Mouse (Mus musculus) forebrain, embryonic 16.5 days (tissue): ENCODE results near the gene Zc3h6. TPM values are rescaled to one million over a fixed set of nuclear protein-coding genes. Genes with fewer than 3 reads are reported as not detected.
A peak's percentile ranks its signal among the peaks of the same experiment; 100 is the strongest.

Experiments used
- ATAC-seq: fragments of 200-750 bp; cut with Nextera tagmentation; 2 replicates; pipeline ENCODE4 v1.8.0; 2017; ENCODE audit warnings: mild to moderate bottlenecking, moderate library complexity
- H3K27ac ChIP-seq: fragments of 300-500 bp; sonication (generic); 2 replicates; pipeline ENCODE4 v1.5.1; 2014; ENCODE audit warnings: low read length, control low read depth
- H3K27me3 ChIP-seq: fragments of 300-500 bp; sonication (generic); replicated peaks from 2 replicates; pipeline ENCODE4 v1.6.1; 2014; ENCODE audit warnings: low read length; ENCODE audit not compliant: control insufficient read depth, insufficient read depth
- H3K36me3 ChIP-seq: fragments of 300-500 bp; sonication (generic); 2 replicates; pipeline ENCODE4 v1.6.1; 2014; ENCODE audit not compliant: control insufficient read depth, insufficient read depth
- H3K4me1 ChIP-seq: fragments of 300-500 bp; sonication (generic); replicated peaks from 2 replicates; pipeline ENCODE4 v1.6.1; 2014; ENCODE audit warnings: low read length; ENCODE audit not compliant: control insufficient read depth, insufficient read depth
- H3K4me2 ChIP-seq: fragments of 300-500 bp; sonication (generic); 2 replicates; pipeline ENCODE4 v1.6.1; 2014; ENCODE audit warnings: mild to moderate bottlenecking, low read length, control low read depth
- H3K4me3 ChIP-seq: fragments of 300-500 bp; sonication (generic); replicated peaks from 2 replicates; pipeline ENCODE4 v1.5.1; 2014; ENCODE audit warnings: mild to moderate bottlenecking, low read length, control low read depth
- H3K9ac ChIP-seq: fragments of 300-500 bp; sonication (generic); replicated peaks from 2 replicates; pipeline ENCODE4 v1.6.1; 2014; ENCODE audit warnings: low read depth, low read length, control low read depth
- H3K9me3 ChIP-seq: fragments of 300-500 bp; sonication (generic); 2 replicates; pipeline ENCODE4 v1.6.1; 2016; ENCODE audit warnings: low read length; ENCODE audit not compliant: control insufficient read depth
- WGBS: fragments of 180-500 bp; shearing (Covaris S2); extraction: QIAGEN DNeasy Blood & Tissue Kit; methylation state at CpG from one replicate; pipeline ENCODE4 v1.1.7; 2014; 5-methylcytosine and 5-hydroxymethylcytosine counted together
- polyA plus RNA-seq: library from polyadenylated mRNA; unstranded; fragments of >200 nt; fragmentation: Nextera tagmentation; extraction: Ambion mirVana; gene quantifications from 2 replicates; pipeline ENCODE4 v1.2.1, GENCODE M21; 2015

The Zc3h6 gene
- polyA plus RNA-seq, 1 experiment from 2014 or later = 4.6 TPM

- Histone ChIP-seq H3K9me3 (no peaks in the 10 kb centered on the region), H3K36me3 (no peaks in the 10 kb centered on the region), H3K9ac (peak overlapping the region; percentile 46), H3K27ac (peak overlapping the region; percentile 58), H3K27me3 (no peaks in the 10 kb centered on the region), H3K4me1 (peaks cover 6% of the 10 kb centered on the region), H3K4me2 (peak overlapping the region; percentile 46), H3K4me3 (no peak overlapping the region; the same call in 1 of the 2 replicates)
- WGBS = 42% methylated on average over 5 of the region's 5 CpGs
- no peak for ATAC-seq
Observed at GRCm38 (mm10) chr2:128965505-128966105, 1.6 kb upstream of the Zc3h6 start.

GRCm38 (mm10) chr2:128966236-128966635 is 966 bp upstream of the Zc3h6 start:
- Histone ChIP-seq H3K4me1 (peaks cover 6% of the 10 kb centered on the region), H3K4me3 (peak overlapping the region; percentile 14), H3K4me2 (peak overlapping the region; percentile 42), H3K27ac (no peak overlapping the region), H3K36me3 (no peaks in the 10 kb centered on the region), H3K9me3 (no peaks in the 10 kb centered on the region), H3K27me3 (no peaks in the 10 kb centered on the region), H3K9ac (0 out of 2 replicates have a peak overlapping the region, but pooled peaks have one; percentile 17)
- WGBS = 4% methylated on average over 6 of the region's 6 CpGs
- no peak for ATAC-seq

- peak within 1 kb of the TSS; percentile 96 for H3K4me3 ChIP-seq
- peak; percentile 60 for ATAC-seq
- no peaks in the 10 kb centered on the region for H3K9me3 ChIP-seq
- no peaks in the 10 kb centered on the region for H3K36me3 ChIP-seq
- H3K27ac ChIP-seq = peak within 1 kb of the TSS; percentile 100
- H3K4me1 ChIP-seq = peaks cover 6% of the 10 kb centered on the region
- no peaks in the 10 kb centered on the region for H3K27me3 ChIP-seq
- WGBS = under 1% methylated on average over 71 of the region's 80 CpGs
- H3K9ac ChIP-seq = peak within 1 kb of the TSS; percentile 100
- H3K4me2 ChIP-seq = peak within 1 kb of the TSS; percentile 62
Observed at GRCm38 (mm10) chr2:128967661-128968441, 649 bp downstream of the Zc3h6 start, which contains the start of gene Gm10762. Gene Gm10762 (minus strand): TSS chr2:128967725.

GRCm38 (mm10) chr2:128968475-128969083 is 1.4 kb downstream of the Zc3h6 start:
- Histone ChIP-seq H3K4me2 (peak overlapping the region; percentile 51), H3K36me3 (no peaks in the 10 kb centered on the region), H3K9ac (peak overlapping the region; percentile 100), H3K27me3 (no peaks in the 10 kb centered on the region), H3K9me3 (no peaks in the 10 kb centered on the region), H3K4me1 (peaks cover 6% of the 10 kb centered on the region), H3K27ac (peak overlapping the region; percentile 100), H3K4me3 (peak overlapping the region; percentile 96)
- ATAC-seq = no peak

- H3K27ac ChIP-seq = no peak overlapping the region
- no peak for ATAC-seq
- H3K36me3 ChIP-seq = no peaks in the 10 kb centered on the region
- H3K4me3 ChIP-seq = no peak overlapping the region
- H3K4me2 ChIP-seq = no peak overlapping the region
- no peaks in the 10 kb centered on the region for H3K9me3 ChIP-seq
- H3K27me3 ChIP-seq = no peaks in the 10 kb centered on the region
- no peaks in the 10 kb centered on the region for H3K4me1 ChIP-seq
- no peak overlapping the region for H3K9ac ChIP-seq
Observed at GRCm38 (mm10) chr2:128972301-128972700, 5.1 kb downstream of the Zc3h6 start.

GRCm38 (mm10) chr2:128975572-128975971 is 8.4 kb downstream of the Zc3h6 start:
- Histone ChIP-seq H3K36me3 (no peaks in the 10 kb centered on the region), H3K27ac (no peak overlapping the region), H3K4me3 (no peak overlapping the region), H3K9me3 (no peaks in the 10 kb centered on the region), H3K4me1 (no peaks in the 10 kb centered on the region), H3K9ac (no peak overlapping the region), H3K4me2 (no peak overlapping the region), H3K27me3 (no peaks in the 10 kb centered on the region)
- ATAC-seq = no peak
- WGBS = 69% methylated on average over 4 of the region's 4 CpGs

GRCm38 (mm10) chr2:128984746-128985145 is 17.5 kb downstream of the Zc3h6 start:
- H3K4me3 ChIP-seq = no peak overlapping the region
- H3K36me3 ChIP-seq = no peaks in the 10 kb centered on the region
- no peak overlapping the region for H3K4me2 ChIP-seq
- H3K4me1 ChIP-seq = no peaks in the 10 kb centered on the region
- ATAC-seq = no peak
- no peaks in the 10 kb centered on the region for H3K27me3 ChIP-seq
- 90% methylated on average over 3 of the region's 3 CpGs for WGBS
- H3K27ac ChIP-seq = no peak overlapping the region
- H3K9me3 ChIP-seq = no peaks in the 10 kb centered on the region
- no peak overlapping the region for H3K9ac ChIP-seq

- H3K36me3 ChIP-seq = no peaks in the 10 kb centered on the region
- H3K4me3 ChIP-seq = no peak overlapping the region
- ATAC-seq = no peak
Observed at GRCm38 (mm10) chr2:129004872-129005271, 37.7 kb downstream of the Zc3h6 start.

GRCm38 (mm10) chr2:129006194-129006749 is 39.1 kb downstream of the Zc3h6 start:
- WGBS = 71% methylated on average over 4 of the region's 4 CpGs
- Histone ChIP-seq H3K27ac (no peak overlapping the region), H3K9me3 (no peaks in the 10 kb centered on the region), H3K4me3 (no peak overlapping the region), H3K9ac (no peak overlapping the region), H3K27me3 (no peaks in the 10 kb centered on the region), H3K4me2 (no peak overlapping the region), H3K36me3 (no peaks in the 10 kb centered on the region), H3K4me1 (no peaks in the 10 kb centered on the region)
- no peak for ATAC-seq

More at GRCm38 (mm10) chr2:129004872-129005271, 37.7 kb downstream of the Zc3h6 start:
- Histone ChIP-seq H3K9me3 (no peaks in the 10 kb centered on the region), H3K4me1 (no peaks in the 10 kb centered on the region), H3K27ac (no peak overlapping the region), H3K9ac (no peak overlapping the region), H3K4me2 (no peak overlapping the region), H3K27me3 (no peaks in the 10 kb centered on the region)
